Mouse (Mus musculus) heart, adult 9 months (tissue): ENCODE data around the gene Pea15a.

Experiments
- DNase-seq, 2 experiments: peaks; one replicate each; pipeline ENCODE4 v3.0.0; 2022; ENCODE audit warnings: low spot score in 2 of 2

Pea15a gene

GRCm38 (mm10) chr1:172204814-172205740 lies 1.5 kb downstream of the Pea15a start:
- no peak for DNase-seq

- no peak for DNase-seq
Measured at GRCm38 (mm10) chr1:172204033-172204813, 2.4 kb downstream of the Pea15a start.

GRCm38 (mm10) chr1:172203566-172203965 lies 3.0 kb downstream of the Pea15a start:
- peak; percentile 35 to 71 for DNase-seq

GRCm38 (mm10) chr1:172202894-172203522 lies 3.6 kb downstream of the Pea15a start:
- DNase-seq: no peak

- DNase-seq: no peak
Measured at GRCm38 (mm10) chr1:172201967-172202880, 4.4 kb downstream of the Pea15a start.

- DNase-seq: no peak
Measured at GRCm38 (mm10) chr1:172200871-172201447, 5.6 kb downstream of the Pea15a start.

GRCm38 (mm10) chr1:172200161-172200560 lies 6.4 kb downstream of the Pea15a start:
- no peak for DNase-seq

GRCm38 (mm10) chr1:172198996-172199395 lies 7.6 kb downstream of the Pea15a start:
- DNase-seq: no peak

- no peak for DNase-seq
Measured at GRCm38 (mm10) chr1:172198316-172198715, 8.3 kb downstream of the Pea15a start.

GRCm38 (mm10) chr1:172197851-172198250 lies 8.8 kb downstream of the Pea15a start:
- DNase-seq: no peak

- no peak for DNase-seq
Measured at GRCm38 (mm10) chr1:172197146-172197545, 9.5 kb downstream of the Pea15a start.

- DNase-seq: no peak
Measured at GRCm38 (mm10) chr1:172194435-172194834, 12.2 kb downstream of the Pea15a start.

- DNase-seq: no peak
Measured at GRCm38 (mm10) chr1:172192217-172192616, 14.4 kb downstream of the Pea15a start.

- DNase-seq: no peak
Measured at GRCm38 (mm10) chr1:172191578-172191977, 15.0 kb downstream of the Pea15a start.

GRCm38 (mm10) chr1:172188891-172189290 lies 17.7 kb downstream of the Pea15a start:
- no peak for DNase-seq

- no peak for DNase-seq
Measured at GRCm38 (mm10) chr1:172186401-172187289, 20.0 kb downstream of the Pea15a start.

GRCm38 (mm10) chr1:172183915-172184314 lies 22.7 kb downstream of the Pea15a start:
- DNase-seq: no peak

GRCm38 (mm10) chr1:172183056-172183455 lies 23.5 kb downstream of the Pea15a start:
- DNase-seq: no peak

GRCm38 (mm10) chr1:172181777-172182176 lies 24.8 kb downstream of the Pea15a start:
- no peak for DNase-seq

- DNase-seq: peak in 1 of 2 experiments; percentile 46
Measured at GRCm38 (mm10) chr1:172180881-172181280, 25.7 kb downstream of the Pea15a start.
